Mouse (Mus musculus) embryonic facial prominence, embryonic 12.5 days (tissue): ENCODE data around the gene Apom. TPM values are rescaled to one million over a fixed set of nuclear protein-coding genes. Genes with fewer than 3 reads are reported as not detected.
A peak's percentile ranks its signal among the peaks of the same experiment; 100 is the strongest.

Source experiments
- ATAC-seq: fragments of 200-750 bp; cut with Nextera tagmentation; 2 replicates; pipeline ENCODE4 v1.8.0; 2017; ENCODE audit not compliant: insufficient number of reproducible peaks, insufficient read depth, low FRiP score, low TSS enrichment
- H3K27ac ChIP-seq: fragments of 300-500 bp; sonication (generic); 2 replicates; pipeline ENCODE4 v1.5.1; 2016; ENCODE audit warnings: mild to moderate bottlenecking
- H3K27me3 ChIP-seq: fragments of 300-500 bp; sonication (generic); 2 replicates; pipeline ENCODE4 v1.6.1; 2016; ENCODE audit warnings: mild to moderate bottlenecking, moderate library complexity
- H3K36me3 ChIP-seq: fragments of 300-500 bp; sonication (generic); 2 replicates; pipeline ENCODE4 v1.6.1; 2016; ENCODE audit warnings: mild to moderate bottlenecking
- H3K4me1 ChIP-seq: fragments of 300-500 bp; sonication (generic); 2 replicates; pipeline ENCODE4 v1.6.1; 2016
- H3K4me2 ChIP-seq: fragments of 300-500 bp; sonication (generic); replicated peaks from 2 replicates; pipeline ENCODE4 v1.6.1; 2016; ENCODE audit warnings: mild to moderate bottlenecking, moderate library complexity
- H3K4me3 ChIP-seq: fragments of 300-500 bp; sonication (generic); 2 replicates; pipeline ENCODE4 v1.5.1; 2016; ENCODE audit warnings: mild to moderate bottlenecking
- H3K9ac ChIP-seq: fragments of 300-500 bp; sonication (generic); 2 replicates; pipeline ENCODE4 v1.6.1; 2016; ENCODE audit warnings: mild to moderate bottlenecking, moderate library complexity
- H3K9me3 ChIP-seq: fragments of 300-500 bp; sonication (generic); 2 replicates; pipeline ENCODE4 v1.6.1; 2016; ENCODE audit warnings: mild to moderate bottlenecking, moderate library complexity
- WGBS: fragments of 180-500 bp; shearing (Covaris S2); methylation state at CpG from one replicate; pipeline ENCODE4 v1.1.7; 2016; 5-methylcytosine and 5-hydroxymethylcytosine counted together
- polyA plus RNA-seq: library from polyadenylated mRNA; unstranded; fragments of >200 nt; fragmentation: Nextera tagmentation; extraction: Ambion mirVana; gene quantifications from 2 replicates; pipeline ENCODE4 v1.2.1, GENCODE M21; 2016

Apom gene
- polyA plus RNA-seq, 1 experiment from 2014 or later: 0.49 TPM

DNA sequence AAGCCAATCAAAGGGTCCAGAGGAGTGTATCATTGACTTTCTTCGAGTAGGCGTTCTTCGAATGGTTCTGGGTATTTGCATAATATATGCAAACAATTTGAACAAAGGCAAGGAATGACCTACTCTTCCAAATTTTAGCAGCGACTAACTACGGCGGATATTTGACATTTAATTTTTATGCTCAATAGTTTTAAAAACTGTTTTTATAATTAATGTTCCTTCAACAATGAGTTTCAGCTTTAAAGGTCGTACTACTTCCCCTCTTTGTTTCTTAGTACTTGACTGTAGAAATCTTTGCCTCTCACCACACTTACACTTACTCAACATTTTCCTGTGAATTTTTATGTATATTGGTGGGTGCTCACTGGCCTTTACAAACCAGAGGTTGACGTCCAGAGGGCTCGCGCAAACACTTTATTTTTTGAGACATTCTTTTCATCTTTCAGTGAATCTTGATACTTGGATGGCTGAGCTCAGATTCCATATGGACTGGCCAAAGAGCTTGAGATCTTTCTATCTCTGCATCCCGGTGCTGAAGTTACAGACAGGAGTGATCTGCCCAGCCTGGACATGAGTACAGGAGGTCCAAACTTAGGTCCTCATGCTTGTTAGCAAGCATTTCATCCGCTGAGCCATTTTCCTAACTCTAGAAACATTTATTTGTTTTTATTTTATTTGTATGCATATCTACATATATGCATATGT lies 33.8 kb upstream of the Apom start:
- peak; percentile 87 for ATAC-seq
- H3K9me3 ChIP-seq: no peaks in the 10 kb centered on the region
- peak overlapping the region; percentile 99 for H3K4me3 ChIP-seq
- peaks cover 17% of the 10 kb centered on the region for H3K36me3 ChIP-seq
- H3K27me3 ChIP-seq: no peaks in the 10 kb centered on the region
- 22% methylated on average over 12 of the region's 12 CpGs for WGBS
- H3K9ac ChIP-seq: peak overlapping the region; percentile 100; the same call in 1 of the 2 replicates
- H3K4me1 ChIP-seq: peaks cover 18% of the 10 kb centered on the region
- peak overlapping the region; percentile 97 for H3K27ac ChIP-seq
- peak overlapping the region; percentile 45 for H3K4me2 ChIP-seq

DNA sequence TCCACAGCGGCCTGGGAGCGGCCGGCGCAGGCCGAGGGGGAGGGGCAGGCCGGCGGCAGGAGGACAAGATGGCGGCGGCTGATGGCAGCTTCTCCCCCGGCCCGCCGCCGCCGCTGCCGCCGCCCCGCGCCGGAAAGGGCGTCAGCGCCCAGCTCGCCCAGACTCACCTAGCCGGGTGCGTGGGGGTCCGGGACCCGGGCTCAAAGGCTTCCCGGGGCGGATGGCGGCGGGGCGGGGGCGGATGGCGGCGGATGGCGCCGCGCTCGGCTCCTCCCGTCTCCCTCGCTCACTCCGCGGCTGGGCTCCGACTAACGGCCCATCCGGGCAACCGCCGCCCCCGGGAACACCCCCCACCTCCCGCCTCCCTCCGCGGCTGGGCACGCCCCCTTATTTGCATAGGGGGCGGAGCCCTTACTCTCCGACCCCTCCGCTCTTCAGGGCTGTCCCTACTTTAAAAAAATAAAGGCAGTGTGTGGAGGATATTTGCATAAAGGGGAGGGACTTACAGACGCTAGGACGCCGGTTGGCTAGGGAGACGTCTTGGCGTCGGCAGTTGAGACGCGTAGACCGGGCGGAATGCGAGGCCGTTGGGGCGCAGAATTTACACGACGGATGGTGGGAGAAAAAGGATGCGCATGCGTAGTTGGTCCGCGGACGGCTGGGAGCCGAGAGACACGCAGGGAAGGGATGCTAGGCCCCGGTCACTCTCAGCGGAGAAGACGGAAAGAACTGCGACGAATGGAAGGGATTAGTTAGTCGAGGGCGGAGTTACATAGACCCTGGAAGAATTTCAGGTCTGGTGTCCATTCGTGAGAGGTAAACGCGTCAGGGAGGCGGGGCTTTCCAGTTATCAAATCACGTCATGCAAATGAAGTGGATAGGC lies 33.0 kb upstream of the Apom start, which contains the start of gene Prrc2a:
TSS of gene Prrc2a (minus strand) at position 330 of the 883 bp plus-strand sequence.
- Histone ChIP-seq H3K9me3 (no peaks in the 10 kb centered on the region), H3K36me3 (peaks cover 25% of the 10 kb centered on the region), H3K4me1 (peaks cover 18% of the 10 kb centered on the region), H3K4me2 (peak within 1 kb of the TSS; percentile 95), H3K27ac (peak within 1 kb of the TSS; percentile 97), H3K9ac (peak within 1 kb of the TSS; percentile 100), H3K27me3 (no peaks in the 10 kb centered on the region), H3K4me3 (peak within 1 kb of the TSS; percentile 99)
- ATAC-seq: peak; percentile 93
- under 1% methylated on average over 78 of the region's 89 CpGs for WGBS

DNA sequence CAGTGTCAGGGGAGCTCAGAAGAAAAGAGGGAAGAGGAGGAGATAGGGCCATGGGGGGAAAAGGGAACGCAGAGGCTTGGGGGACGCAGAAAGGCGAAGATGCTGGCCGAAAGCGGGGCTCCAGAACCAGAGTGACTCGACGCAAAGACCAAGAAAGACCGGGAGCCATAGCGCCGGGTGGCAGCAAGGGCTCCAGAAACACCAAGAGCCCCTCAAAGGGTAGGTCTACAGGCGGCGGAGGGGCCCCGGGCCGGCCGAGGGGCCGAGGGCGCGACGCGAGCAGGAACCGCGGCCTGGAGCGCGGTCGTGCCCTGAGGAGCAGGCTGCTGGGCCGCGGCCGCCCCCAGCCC lies 32.3 kb upstream of the Apom start:
- no peaks in the 10 kb centered on the region for H3K9me3 ChIP-seq
- peaks cover 32% of the 10 kb centered on the region for H3K36me3 ChIP-seq
- H3K4me2 ChIP-seq: peak overlapping the region; percentile 95
- H3K27me3 ChIP-seq: no peaks in the 10 kb centered on the region
- no peak; the same call in 1 of the 2 replicates for ATAC-seq
- under 1% methylated on average over 25 of the region's 28 CpGs for WGBS
- peak overlapping the region; percentile 97 for H3K27ac ChIP-seq
- H3K4me3 ChIP-seq: peak overlapping the region; percentile 99
- H3K4me1 ChIP-seq: peaks cover 18% of the 10 kb centered on the region
- peak overlapping the region; percentile 100 for H3K9ac ChIP-seq

DNA sequence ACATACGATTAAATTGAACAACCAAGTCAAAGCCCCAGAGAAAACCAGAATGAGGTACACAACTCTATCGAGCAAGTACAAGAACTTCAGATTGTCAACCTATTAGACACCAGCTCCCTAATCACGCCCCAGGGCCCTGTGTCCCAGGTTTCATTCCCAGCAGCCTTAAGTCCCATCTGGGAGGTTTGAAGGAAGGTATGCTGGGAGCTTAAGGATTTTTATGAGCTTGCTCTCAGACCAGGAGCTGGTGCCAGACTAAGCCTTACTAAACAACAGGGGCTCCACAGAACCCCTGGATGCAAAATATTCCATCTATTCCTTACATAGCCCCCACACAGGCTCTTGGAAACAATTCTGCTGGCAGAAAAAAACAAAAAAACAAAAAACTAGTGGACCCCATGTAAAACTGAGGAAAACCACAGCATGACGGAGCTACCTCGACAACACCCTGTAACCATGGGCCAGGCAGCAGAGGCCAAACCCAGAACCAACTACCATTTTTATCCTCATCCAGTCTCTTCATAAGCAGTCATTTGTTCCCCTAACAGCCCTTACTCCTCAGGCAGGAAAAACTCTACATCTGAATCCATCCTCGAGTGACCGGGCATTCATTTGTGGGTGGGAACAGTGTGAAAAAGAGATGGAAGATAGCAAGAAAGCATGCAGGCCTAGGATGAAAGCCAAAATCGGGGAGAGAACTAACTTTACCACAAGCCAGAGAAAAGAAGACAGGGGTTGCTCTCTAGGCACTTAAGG lies 31.7 kb upstream of the Apom start:
- H3K9me3 ChIP-seq: no peaks in the 10 kb centered on the region
- 12% methylated on average over 8 of the region's 8 CpGs for WGBS
- H3K36me3 ChIP-seq: peaks cover 38% of the 10 kb centered on the region
- no peaks in the 10 kb centered on the region for H3K27me3 ChIP-seq
- ATAC-seq: no peak
- peak overlapping the region; percentile 99 for H3K4me3 ChIP-seq
- peak overlapping the region; percentile 97 for H3K27ac ChIP-seq
- peaks cover 18% of the 10 kb centered on the region for H3K4me1 ChIP-seq
- peak overlapping the region; percentile 100 for H3K9ac ChIP-seq
- peak overlapping the region; percentile 95 for H3K4me2 ChIP-seq

DNA sequence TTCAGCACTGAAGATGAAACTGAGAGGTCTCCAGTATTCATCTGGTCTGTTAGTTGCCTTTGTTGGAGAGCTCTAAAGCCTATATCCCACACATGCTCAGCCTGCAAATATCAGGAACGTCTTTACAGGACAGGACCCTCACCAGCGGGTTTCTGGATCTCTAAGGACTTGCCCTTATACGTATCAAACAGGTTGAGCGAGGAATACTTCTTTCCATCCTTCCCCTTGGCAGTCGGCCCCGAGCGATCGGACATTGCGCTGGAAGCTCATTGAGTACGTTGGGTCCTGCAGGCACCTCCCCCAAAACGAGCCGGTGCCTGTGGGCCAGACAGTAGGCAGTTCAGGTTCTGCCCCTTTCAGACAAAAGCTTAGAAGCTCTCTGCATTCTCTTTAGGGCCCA lies 30.9 kb upstream of the Apom start:
- WGBS: 50% methylated on average over 12 of the region's 12 CpGs
- H3K9me3 ChIP-seq: no peaks in the 10 kb centered on the region
- H3K4me2 ChIP-seq: peak overlapping the region; percentile 95
- H3K36me3 ChIP-seq: peaks cover 46% of the 10 kb centered on the region
- no peak overlapping the region for H3K27ac ChIP-seq
- ATAC-seq: no peak
- H3K27me3 ChIP-seq: no peaks in the 10 kb centered on the region
- H3K4me3 ChIP-seq: peak overlapping the region; percentile 99
- peaks cover 18% of the 10 kb centered on the region for H3K4me1 ChIP-seq
- H3K9ac ChIP-seq: peak overlapping the region; percentile 100

DNA sequence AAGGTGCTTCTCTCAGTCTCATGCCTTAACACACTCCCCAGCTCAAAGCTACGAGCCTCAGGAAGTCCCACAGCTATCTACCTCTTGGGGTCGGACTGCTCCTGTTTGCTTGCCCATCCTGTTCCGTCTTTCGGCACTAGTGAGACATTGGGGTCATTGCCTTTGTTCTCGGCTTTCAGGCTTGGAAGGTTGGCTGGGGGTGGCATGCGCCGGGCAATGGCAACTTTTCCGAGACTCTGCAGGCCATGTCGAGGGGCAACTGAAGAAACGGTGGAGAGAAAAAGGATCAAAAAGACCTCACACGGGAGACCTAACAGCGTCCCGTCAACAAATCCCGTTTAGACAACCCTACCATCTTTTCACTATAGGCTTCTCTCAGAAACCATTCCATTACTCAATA lies 30.3 kb upstream of the Apom start:
- Histone ChIP-seq H3K9me3 (no peaks in the 10 kb centered on the region), H3K4me3 (peak overlapping the region; percentile 99), H3K4me2 (peak overlapping the region; percentile 95), H3K27me3 (no peaks in the 10 kb centered on the region), H3K27ac (no peak overlapping the region), H3K4me1 (peaks cover 18% of the 10 kb centered on the region), H3K9ac (peak overlapping the region; percentile 100; the same call in 1 of the 2 replicates), H3K36me3 (peaks cover 52% of the 10 kb centered on the region)
- WGBS: 77% methylated on average over 14 of the region's 14 CpGs
- ATAC-seq: no peak

DNA sequence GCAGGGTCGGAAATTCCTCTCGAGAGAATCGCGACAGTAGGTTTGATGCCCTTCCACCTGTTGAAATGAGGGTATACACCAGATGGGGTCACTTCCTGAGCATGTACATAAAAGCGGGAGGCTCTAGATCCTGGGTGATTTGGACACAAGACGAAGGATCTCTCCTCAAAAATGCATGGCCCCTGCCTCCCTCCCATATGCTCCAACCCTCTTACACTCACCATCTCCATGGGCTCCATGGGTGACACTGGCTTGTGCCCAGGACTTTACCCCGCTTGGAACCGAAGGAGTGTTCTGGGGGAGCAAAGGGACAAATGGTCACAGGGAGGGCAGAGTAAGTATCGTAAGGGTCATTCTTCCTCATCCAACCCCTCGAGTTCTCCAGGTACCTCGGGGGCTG lies 29.6 kb upstream of the Apom start:
- Histone ChIP-seq H3K4me2 (peak overlapping the region; percentile 95; the same call in 1 of the 2 replicates), H3K27ac (no peak overlapping the region), H3K4me1 (peaks cover 16% of the 10 kb centered on the region), H3K27me3 (no peaks in the 10 kb centered on the region), H3K4me3 (no peak overlapping the region), H3K36me3 (peaks cover 59% of the 10 kb centered on the region), H3K9me3 (no peaks in the 10 kb centered on the region), H3K9ac (no peak overlapping the region)
- WGBS: 87% methylated on average over 11 of the region's 11 CpGs
- ATAC-seq: no peak

DNA sequence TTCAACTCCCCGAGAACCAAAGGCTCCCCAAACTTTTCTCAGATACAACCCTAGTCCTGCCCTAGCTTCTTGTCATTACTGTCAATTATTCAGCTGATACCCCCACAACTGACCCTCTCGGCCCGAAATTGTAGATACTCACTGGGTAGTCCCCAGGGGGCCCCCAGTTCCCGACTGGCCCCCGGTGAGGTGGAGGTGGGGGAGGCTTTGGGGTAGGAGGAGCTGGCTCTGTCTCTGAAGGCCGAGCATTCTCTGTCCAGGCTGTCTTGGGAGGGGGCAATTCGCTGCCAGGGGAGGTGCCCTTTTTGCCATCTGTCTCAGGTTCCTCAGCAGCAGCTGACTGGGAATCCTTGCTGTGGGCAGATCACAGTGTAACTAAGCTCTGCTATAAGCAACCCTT lies 27.8 kb upstream of the Apom start:
- 82% methylated on average over 7 of the region's 7 CpGs for WGBS
- H3K9ac ChIP-seq: no peak overlapping the region

DNA sequence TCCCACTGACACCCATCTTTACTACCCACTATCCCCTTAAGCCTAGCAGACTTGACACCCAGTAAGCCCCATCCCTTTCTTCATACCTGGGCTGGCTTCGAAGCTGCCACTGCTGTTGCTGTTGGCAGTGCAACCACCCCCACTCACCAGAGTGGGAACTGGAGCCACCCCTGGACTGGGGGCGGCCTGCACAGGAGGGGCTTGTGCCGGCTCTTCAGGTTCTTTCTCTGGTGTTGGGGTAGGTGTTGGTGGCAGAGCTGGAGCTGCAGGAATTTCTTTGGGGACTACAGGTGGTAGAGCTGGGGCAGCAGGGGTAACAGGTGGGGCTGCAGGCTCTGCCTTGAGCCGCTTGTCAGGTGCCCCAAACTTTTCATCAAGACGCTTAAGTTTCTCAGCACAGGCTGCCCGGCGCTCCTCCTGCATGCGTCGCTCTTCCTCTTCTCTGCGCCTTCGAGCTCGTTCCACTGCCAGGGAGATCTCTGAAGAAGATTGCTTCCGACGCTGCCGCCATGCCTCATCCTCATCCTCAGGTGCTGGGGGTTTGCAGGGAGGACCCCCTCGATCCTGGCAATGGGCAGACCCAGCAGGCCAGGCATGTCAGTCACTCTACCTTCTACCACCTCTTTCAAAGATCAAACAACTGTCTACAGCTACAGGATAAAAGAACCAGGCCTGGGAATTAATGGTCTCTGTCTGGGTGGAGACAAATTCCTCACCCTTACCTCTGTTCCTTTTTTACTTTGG lies 27.2 kb upstream of the Apom start:
- H3K27ac ChIP-seq: no peak overlapping the region
- peaks cover 83% of the 10 kb centered on the region for H3K36me3 ChIP-seq
- ATAC-seq: no peak
- H3K9ac ChIP-seq: no peak overlapping the region
- no peaks in the 10 kb centered on the region for H3K9me3 ChIP-seq
- H3K4me2 ChIP-seq: no peak overlapping the region
- H3K4me1 ChIP-seq: peaks cover 24% of the 10 kb centered on the region
- 93% methylated on average over 16 of the region's 16 CpGs for WGBS
- H3K27me3 ChIP-seq: no peaks in the 10 kb centered on the region
- no peak overlapping the region for H3K4me3 ChIP-seq

More for the DNA sequence above, 27.8 kb upstream of the Apom start:
- Histone ChIP-seq H3K27me3 (no peaks in the 10 kb centered on the region), H3K9me3 (no peaks in the 10 kb centered on the region), H3K27ac (no peak overlapping the region), H3K4me3 (no peak overlapping the region), H3K4me2 (no peak overlapping the region), H3K4me1 (peaks cover 22% of the 10 kb centered on the region), H3K36me3 (peaks cover 77% of the 10 kb centered on the region)
- no peak for ATAC-seq

DNA sequence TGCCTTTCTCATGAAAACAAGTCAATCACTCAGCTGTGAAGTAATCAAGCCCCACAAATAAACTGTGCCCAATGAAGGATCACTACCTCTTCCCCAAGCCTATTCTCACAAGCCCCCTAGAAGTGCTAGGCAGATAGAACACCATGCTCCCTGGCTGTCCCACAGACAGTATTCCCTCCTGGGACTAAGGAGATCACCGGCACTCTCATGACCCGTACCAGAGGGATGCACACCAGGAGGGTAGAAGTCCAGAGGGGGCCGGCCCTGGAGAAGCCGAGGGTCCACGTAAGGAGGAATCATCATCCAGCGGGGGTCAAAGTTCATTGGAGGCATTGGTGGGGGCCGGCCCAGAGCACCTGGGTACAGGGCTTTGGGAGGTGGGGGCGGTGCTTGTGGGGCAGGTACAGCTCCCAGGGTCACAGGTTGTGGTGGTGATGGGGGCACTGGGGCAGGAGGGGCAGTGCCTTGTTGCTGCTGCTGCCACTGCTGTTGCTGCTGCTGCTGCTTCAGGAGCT lies 25.9 kb upstream of the Apom start:
- no peaks in the 10 kb centered on the region for H3K9me3 ChIP-seq
- H3K9ac ChIP-seq: no peak overlapping the region
- peak; percentile 20; the same call in 1 of the 2 replicates for ATAC-seq
- peaks cover 20% of the 10 kb centered on the region for H3K4me1 ChIP-seq
- peaks cover 96% of the 10 kb centered on the region for H3K36me3 ChIP-seq
- no peak overlapping the region for H3K4me3 ChIP-seq
- no peaks in the 10 kb centered on the region for H3K27me3 ChIP-seq
- 96% methylated on average over 8 of the region's 8 CpGs for WGBS
- no peak overlapping the region for H3K27ac ChIP-seq
- H3K4me2 ChIP-seq: no peak overlapping the region

DNA sequence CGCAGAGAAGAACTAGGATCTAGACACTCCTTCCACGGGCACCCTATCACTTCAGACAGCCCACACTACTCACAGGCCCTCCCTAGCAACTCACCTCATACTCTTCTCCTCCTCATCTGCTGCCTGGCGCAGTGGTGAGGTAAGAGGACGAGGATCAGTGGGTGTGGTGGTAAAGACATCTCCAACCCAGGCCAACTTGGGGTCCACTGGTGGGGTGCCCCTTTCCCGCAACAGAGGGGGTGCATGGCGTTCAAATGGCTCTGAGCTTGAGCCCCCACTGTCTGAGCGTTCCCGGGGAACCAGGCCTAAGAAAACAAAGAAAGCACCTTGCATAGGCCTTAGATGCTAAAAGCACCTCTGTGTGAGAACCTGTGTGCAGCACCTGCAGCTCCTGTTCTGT lies 25.4 kb upstream of the Apom start:
- Histone ChIP-seq H3K4me3 (no peak overlapping the region), H3K27me3 (no peaks in the 10 kb centered on the region), H3K9ac (no peak overlapping the region), H3K4me1 (peaks cover 16% of the 10 kb centered on the region), H3K4me2 (no peak overlapping the region), H3K36me3 (peaks cover 100% of the 10 kb centered on the region), H3K9me3 (no peaks in the 10 kb centered on the region), H3K27ac (no peak overlapping the region)
- ATAC-seq: no peak
- 92% methylated on average over 8 of the region's 8 CpGs for WGBS
